Mouse (Mus musculus): Measurements from ENCODE around the gene Golt1a. TPM values are rescaled to one million over a fixed set of nuclear protein-coding genes. Genes with fewer than 3 reads are reported as not detected.
A peak's percentile ranks its signal among the peaks of the same experiment; 100 is the strongest.

The Golt1a gene
- polyA plus RNA-seq, 1 experiment from 2014 or later = 18.2 TPM

GRCm38 (mm10) chr1:133278946-133279631, 30.5 kb upstream of the Golt1a start:
- ATAC-seq = 0 out of 2 replicates have a peak, but pooled peaks have one; percentile 15

DNA sequence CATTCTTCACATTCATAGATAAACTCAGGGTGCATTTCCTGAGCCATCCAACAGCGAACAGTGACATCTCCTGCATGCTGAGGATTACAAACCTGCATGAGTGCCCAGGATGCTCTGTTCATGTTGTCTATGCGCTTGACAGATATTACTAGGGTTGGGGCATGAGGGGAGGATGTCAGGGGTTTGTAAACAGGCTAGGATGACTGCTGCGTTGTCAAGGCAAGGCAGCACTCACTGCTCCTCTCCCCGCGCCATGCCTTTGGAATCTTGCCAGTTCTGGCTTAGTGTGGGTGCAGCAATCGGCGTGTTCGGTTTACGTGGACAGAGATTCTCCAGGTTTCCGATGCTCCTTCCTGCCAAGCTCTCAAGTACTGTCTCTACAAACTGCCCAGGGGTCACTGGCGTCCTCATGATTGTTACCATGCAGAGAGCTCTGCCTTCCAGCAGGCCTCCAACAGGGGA, 29.9 kb upstream of the Golt1a start:
- no peak for ATAC-seq
- Histone ChIP-seq H3K36me3 (0 out of 2 replicates have a peak, but pooled peaks cover 5% of the 10 kb centered on the region), H3K4me1 (replicated peaks) (0 out of 2 replicates have a peak, but pooled peaks cover 11% of the 10 kb centered on the region), H3K9me3 (no peaks in the 10 kb centered on the region), H3K4me2 (replicated peaks) (no peak overlapping the region), H3K4me3 (replicated peaks) (no peak overlapping the region), H3K9ac (no peak overlapping the region), H3K27me3 (replicated peaks) (no peaks in the 10 kb centered on the region), H3K27ac (no peak overlapping the region)
- WGBS = 60% methylated on average over 11 of the region's 11 CpGs

More at GRCm38 (mm10) chr1:133278946-133279631, 30.5 kb upstream of the Golt1a start:
- Histone ChIP-seq H3K27ac (no peak overlapping the region), H3K9me3 (no peaks in the 10 kb centered on the region), H3K36me3 (peaks cover 8% of the 10 kb centered on the region; the same call in 1 of the 2 replicates), H3K27me3 (replicated peaks) (no peaks in the 10 kb centered on the region), H3K4me3 (replicated peaks) (no peak overlapping the region), H3K9ac (no peak overlapping the region), H3K4me1 (replicated peaks) (0 out of 2 replicates have a peak, but pooled peaks cover 11% of the 10 kb centered on the region), H3K4me2 (replicated peaks) (no peak overlapping the region)
- WGBS = 67% methylated on average over 15 of the region's 15 CpGs

DNA sequence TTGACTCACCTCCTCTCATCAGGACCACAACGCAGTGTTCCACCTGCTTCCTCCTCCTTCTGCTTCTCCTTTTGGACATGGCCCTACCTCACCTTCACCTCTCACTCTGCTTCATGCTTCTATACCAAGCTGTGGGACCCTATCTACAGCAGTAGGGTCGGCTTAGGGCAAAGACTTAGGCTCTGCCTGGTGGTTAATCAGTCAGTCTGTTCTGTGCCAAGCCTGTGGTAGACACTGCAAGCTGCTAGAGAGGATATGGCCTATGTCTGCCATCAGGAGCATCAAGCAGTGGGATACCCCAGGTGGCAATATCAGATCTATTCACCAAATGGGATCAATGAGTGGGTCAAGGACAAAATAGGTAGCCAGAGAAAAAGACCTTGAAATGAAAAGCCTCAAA, 29.1 kb upstream of the Golt1a start:
- Histone ChIP-seq H3K9ac (no peak overlapping the region), H3K4me2 (replicated peaks) (no peak overlapping the region), H3K27me3 (replicated peaks) (no peaks in the 10 kb centered on the region), H3K4me3 (replicated peaks) (no peak overlapping the region), H3K4me1 (replicated peaks) (0 out of 2 replicates have a peak, but pooled peaks cover 11% of the 10 kb centered on the region), H3K27ac (no peak overlapping the region), H3K36me3 (0 out of 2 replicates have a peak, but pooled peaks cover 5% of the 10 kb centered on the region), H3K9me3 (no peaks in the 10 kb centered on the region)
- ATAC-seq = no peak
- WGBS = 92% methylated on average over 2 of the region's 2 CpGs

GRCm38 (mm10) chr1:133285907-133286306, 23.7 kb upstream of the Golt1a start:
- no peak for ATAC-seq
- Histone ChIP-seq H3K4me1 (replicated peaks) (no peaks in the 10 kb centered on the region), H3K4me3 (replicated peaks) (no peak overlapping the region), H3K27me3 (replicated peaks) (no peaks in the 10 kb centered on the region), H3K9ac (no peak overlapping the region), H3K36me3 (peaks cover 11% of the 10 kb centered on the region; the same call in 1 of the 2 replicates), H3K4me2 (replicated peaks) (no peak overlapping the region), H3K9me3 (no peaks in the 10 kb centered on the region), H3K27ac (no peak overlapping the region)
- WGBS = 79% methylated on average over 7 of the region's 7 CpGs

GRCm38 (mm10) chr1:133287051-133287450, 22.5 kb upstream of the Golt1a start:
- no peaks in the 10 kb centered on the region for H3K9me3 ChIP-seq
- H3K36me3 ChIP-seq = peaks cover 11% of the 10 kb centered on the region; the same call in 1 of the 2 replicates
- ATAC-seq = no peak
- WGBS = 83% methylated on average over 4 of the region's 4 CpGs
- no peaks in the 10 kb centered on the region for H3K27me3 ChIP-seq (replicated peaks)
- no peaks in the 10 kb centered on the region for H3K4me1 ChIP-seq (replicated peaks)
- no peak overlapping the region for H3K4me3 ChIP-seq (replicated peaks)
- no peak overlapping the region for H3K4me2 ChIP-seq (replicated peaks)
- H3K27ac ChIP-seq = no peak overlapping the region
- no peak overlapping the region for H3K9ac ChIP-seq

- H3K4me3 ChIP-seq (replicated peaks) = no peak overlapping the region
- 87% methylated on average over 12 of the region's 12 CpGs for WGBS
- H3K9me3 ChIP-seq = no peaks in the 10 kb centered on the region
- no peaks in the 10 kb centered on the region for H3K27me3 ChIP-seq (replicated peaks)
- H3K9ac ChIP-seq = no peak overlapping the region
- no peak overlapping the region for H3K4me2 ChIP-seq (replicated peaks)
- H3K27ac ChIP-seq = no peak overlapping the region
- H3K36me3 ChIP-seq = peaks cover 11% of the 10 kb centered on the region; the same call in 1 of the 2 replicates
- no peak for ATAC-seq
- no peaks in the 10 kb centered on the region for H3K4me1 ChIP-seq (replicated peaks)
Observed at GRCm38 (mm10) chr1:133287880-133288279, 21.7 kb upstream of the Golt1a start.

DNA sequence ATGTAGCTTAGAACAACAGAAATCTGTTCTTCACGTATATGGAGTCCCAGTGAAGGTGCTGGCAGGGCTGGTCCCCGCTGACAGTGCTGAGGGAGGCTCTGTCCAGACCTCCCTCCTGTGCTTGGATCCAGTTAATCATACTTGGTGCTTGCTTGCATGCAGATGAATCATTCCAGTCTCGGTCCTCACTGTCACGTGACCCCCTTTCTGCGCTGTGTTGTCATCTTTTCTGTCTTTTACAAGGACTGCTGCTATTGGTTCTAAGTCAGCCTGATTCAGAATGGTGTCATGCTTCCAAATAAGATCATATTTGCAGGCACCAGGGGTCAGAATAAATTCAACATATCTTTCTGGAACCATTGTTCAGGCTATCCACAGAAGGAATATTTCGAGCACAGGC, 17.7 kb upstream of the Golt1a start:
- H3K36me3 ChIP-seq = peaks cover 21% of the 10 kb centered on the region
- 0 out of 2 replicates have a peak, but pooled peaks cover 4% of the 10 kb centered on the region for H3K4me1 ChIP-seq (replicated peaks)
- WGBS = 90% methylated on average over 6 of the region's 6 CpGs
- no peaks in the 10 kb centered on the region for H3K27me3 ChIP-seq (replicated peaks)
- H3K27ac ChIP-seq = no peak overlapping the region
- ATAC-seq = no peak
- no peak overlapping the region for H3K4me2 ChIP-seq (replicated peaks)
- H3K9me3 ChIP-seq = no peaks in the 10 kb centered on the region
- H3K9ac ChIP-seq = no peak overlapping the region
- no peak overlapping the region for H3K4me3 ChIP-seq (replicated peaks)

DNA sequence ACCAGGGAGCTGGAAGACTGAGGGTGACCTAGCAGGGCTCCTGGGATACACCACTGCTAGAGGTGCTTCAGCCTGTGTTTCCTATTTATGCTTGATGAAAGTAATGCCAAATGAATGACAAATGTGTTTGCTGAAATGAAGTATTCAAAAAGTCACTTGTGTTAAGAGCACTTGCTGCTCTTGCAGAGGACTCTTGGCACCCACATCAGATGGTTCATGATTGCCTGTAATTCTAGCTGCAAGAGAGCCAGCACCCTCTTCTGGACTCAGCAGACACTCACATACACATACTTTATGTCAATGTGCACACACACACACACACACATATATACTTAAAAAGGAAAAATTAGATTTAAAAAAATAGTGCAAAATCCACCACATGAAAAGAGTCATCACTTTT, 17.0 kb upstream of the Golt1a start:
- Histone ChIP-seq H3K4me3 (replicated peaks) (no peak overlapping the region), H3K27me3 (replicated peaks) (no peaks in the 10 kb centered on the region), H3K27ac (no peak overlapping the region), H3K4me2 (replicated peaks) (no peak overlapping the region), H3K9me3 (no peaks in the 10 kb centered on the region), H3K4me1 (replicated peaks) (0 out of 2 replicates have a peak, but pooled peaks cover 4% of the 10 kb centered on the region), H3K9ac (no peak overlapping the region), H3K36me3 (peaks cover 17% of the 10 kb centered on the region)
- ATAC-seq = no peak

- Histone ChIP-seq H3K27ac (no peak overlapping the region), H3K4me3 (replicated peaks) (no peak overlapping the region), H3K9ac (no peak overlapping the region), H3K4me1 (replicated peaks) (peaks cover 12% of the 10 kb centered on the region; the same call in 1 of the 2 replicates), H3K27me3 (replicated peaks) (no peaks in the 10 kb centered on the region), H3K4me2 (replicated peaks) (no peak overlapping the region), H3K9me3 (no peaks in the 10 kb centered on the region), H3K36me3 (peaks cover 9% of the 10 kb centered on the region; the same call in 1 of the 2 replicates)
- ATAC-seq = no peak
- WGBS = 83% methylated on average over 9 of the region's 9 CpGs
Observed at GRCm38 (mm10) chr1:133296376-133296775, 13.2 kb upstream of the Golt1a start.

- Histone ChIP-seq H3K9ac (no peak overlapping the region), H3K4me3 (replicated peaks) (no peak overlapping the region), H3K36me3 (peaks cover 7% of the 10 kb centered on the region; the same call in 1 of the 2 replicates), H3K27ac (no peak overlapping the region), H3K4me1 (replicated peaks) (peaks cover 21% of the 10 kb centered on the region; the same call in 1 of the 2 replicates), H3K27me3 (replicated peaks) (no peaks in the 10 kb centered on the region), H3K9me3 (no peaks in the 10 kb centered on the region), H3K4me2 (replicated peaks) (no peak overlapping the region)
- ATAC-seq = no peak
- WGBS = 57% methylated on average over 14 of the region's 14 CpGs
Observed at GRCm38 (mm10) chr1:133298816-133299215, 10.8 kb upstream of the Golt1a start.

DNA sequence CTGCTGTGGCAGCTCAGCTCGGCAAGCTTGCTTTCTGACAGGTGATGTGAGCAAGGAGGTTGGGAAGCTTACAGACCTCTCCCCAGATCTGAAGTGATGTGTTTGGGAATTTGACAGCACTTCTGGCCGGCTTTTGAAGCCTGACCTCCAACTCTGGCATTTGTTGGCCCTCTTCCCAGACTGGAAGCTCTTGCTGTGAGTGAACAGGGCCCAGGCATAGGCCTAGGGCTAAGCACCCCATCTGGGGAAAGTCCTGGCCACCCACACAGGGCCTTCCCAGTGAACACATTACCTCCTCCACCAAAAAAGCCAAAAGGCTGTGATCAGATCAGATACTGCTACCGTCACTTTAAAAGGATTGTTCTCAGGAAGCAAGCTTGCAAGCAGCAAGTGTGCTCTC, 7.1 kb upstream of the Golt1a start:
- Histone ChIP-seq H3K27ac (0 out of 2 replicates have a peak overlapping the region, but pooled peaks have one; percentile 52), H3K4me3 (replicated peaks) (no peak overlapping the region), H3K4me2 (replicated peaks) (no peak overlapping the region), H3K36me3 (no peaks in the 10 kb centered on the region; the same call in 1 of the 2 replicates), H3K4me1 (replicated peaks) (peaks cover 16% of the 10 kb centered on the region; the same call in 1 of the 2 replicates), H3K27me3 (replicated peaks) (no peaks in the 10 kb centered on the region), H3K9me3 (no peaks in the 10 kb centered on the region), H3K9ac (no peak overlapping the region)
- 0 out of 2 replicates have a peak, but pooled peaks have one; percentile 46 for ATAC-seq
- WGBS = 17% methylated on average over 3 of the region's 3 CpGs

DNA sequence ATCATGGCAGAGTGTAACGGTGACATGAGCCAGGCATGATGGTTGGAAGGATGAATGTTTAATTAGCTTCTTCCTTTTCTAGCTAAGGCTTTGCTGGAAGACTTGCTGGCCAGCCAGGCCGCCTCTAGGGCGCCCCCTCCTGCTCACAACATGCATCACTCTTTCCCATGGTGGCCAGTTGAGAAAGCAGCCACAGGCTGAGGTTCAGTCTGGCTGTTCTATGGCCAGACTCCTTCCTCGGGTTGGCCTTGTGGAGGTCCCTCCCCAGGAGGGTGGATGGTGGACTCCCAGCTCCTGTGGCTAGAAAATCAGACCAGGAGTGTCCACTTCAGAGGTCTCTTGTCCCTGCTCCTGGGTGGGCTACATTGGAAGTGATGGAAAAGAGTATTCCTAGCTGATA, 2.8 kb upstream of the Golt1a start:
- no peak for ATAC-seq
- H3K36me3 ChIP-seq = no peaks in the 10 kb centered on the region
- no peak overlapping the region for H3K4me3 ChIP-seq (replicated peaks)
- H3K9ac ChIP-seq = no peak overlapping the region
- H3K4me1 ChIP-seq (replicated peaks) = peaks cover 8% of the 10 kb centered on the region; the same call in 1 of the 2 replicates
- WGBS = 8% methylated on average over 4 of the region's 4 CpGs
- H3K27me3 ChIP-seq (replicated peaks) = no peaks in the 10 kb centered on the region
- H3K9me3 ChIP-seq = no peaks in the 10 kb centered on the region
- H3K4me2 ChIP-seq (replicated peaks) = no peak overlapping the region
- H3K27ac ChIP-seq = no peak overlapping the region

All from intestine, embryonic 15.5 days (tissue).